Mouse (Mus musculus) neural tube, embryonic 14.5 days (tissue): ENCODE measurements around the gene Nop56. TPM values are rescaled to one million over a fixed set of nuclear protein-coding genes. Genes with fewer than 3 reads are reported as not detected.

Experiments
- ATAC-seq: fragments of 200-750 bp; cut with Nextera tagmentation; 2 replicates; pipeline ENCODE4 v1.8.0; 2017; ENCODE audit warnings: low read depth, mild to moderate bottlenecking, moderate TSS enrichment, moderate library complexity
- H3K27ac ChIP-seq: fragments of 300-500 bp; sonication (generic); 2 replicates; pipeline ENCODE4 v1.5.1; 2014; ENCODE audit warnings: low read depth, mild to moderate bottlenecking, control low read depth, low read length, moderate library complexity, mixed read lengths
- H3K27me3 ChIP-seq: fragments of 300-500 bp; sonication (generic); 2 replicates; pipeline ENCODE4 v1.6.1; 2014; ENCODE audit warnings: low read length; ENCODE audit not compliant: control insufficient read depth, insufficient read depth
- H3K36me3 ChIP-seq: fragments of 300-500 bp; sonication (generic); 2 replicates; pipeline ENCODE4 v1.6.1; 2014; ENCODE audit warnings: low read length, mixed read lengths; ENCODE audit not compliant: control insufficient read depth, insufficient read depth
- H3K4me1 ChIP-seq: fragments of 300-500 bp; sonication (generic); 2 replicates; pipeline ENCODE4 v1.6.1; 2014; ENCODE audit warnings: low read length; ENCODE audit not compliant: control insufficient read depth, insufficient read depth
- H3K4me2 ChIP-seq: fragments of 300-500 bp; sonication (generic); 2 replicates; pipeline ENCODE4 v1.6.1; 2014; ENCODE audit warnings: mild to moderate bottlenecking, low read depth, low read length, control low read depth
- H3K4me3 ChIP-seq: fragments of 300-500 bp; sonication (generic); 2 replicates; pipeline ENCODE4 v1.5.1; 2014; ENCODE audit warnings: low read depth, low read length, control low read depth, mixed read lengths
- H3K9ac ChIP-seq: fragments of 300-500 bp; sonication (generic); replicated peaks from 2 replicates; pipeline ENCODE4 v1.6.1; 2014; ENCODE audit warnings: low read depth, mild to moderate bottlenecking, control low read depth, low read length, mixed read lengths
- H3K9me3 ChIP-seq: fragments of 300-500 bp; sonication (generic); 2 replicates; pipeline ENCODE4 v1.6.1; 2016; ENCODE audit warnings: low read length; ENCODE audit not compliant: control insufficient read depth
- WGBS: fragments of 180-500 bp; shearing (Covaris S2); extraction: QIAGEN DNeasy Blood & Tissue Kit; methylation state at CpG from one replicate; pipeline ENCODE4 v1.1.7; 2014; 5-methylcytosine and 5-hydroxymethylcytosine counted together
- polyA plus RNA-seq: library from polyadenylated mRNA; unstranded; fragments of >200 nt; fragmentation: Nextera tagmentation; extraction: Ambion mirVana; gene quantifications from 2 replicates; pipeline ENCODE4 v1.2.1, GENCODE M21; 2014

The Nop56 gene
- polyA plus RNA-seq, 1 experiment from 2014 or later: 261 TPM

GRCm38 (mm10) chr2:130273732-130274131 is 498 bp upstream of the Nop56 start:
- peaks cover 29% of the 10 kb centered on the region for H3K36me3 ChIP-seq
- ATAC-seq: peak; percentile 41
- peaks cover 21% of the 10 kb centered on the region for H3K4me1 ChIP-seq
- H3K27me3 ChIP-seq: no peaks in the 10 kb centered on the region
- H3K9ac ChIP-seq: peak overlapping the region; percentile 89
- H3K4me3 ChIP-seq: peak overlapping the region; percentile 75
- H3K9me3 ChIP-seq: no peaks in the 10 kb centered on the region
- H3K27ac ChIP-seq: peak overlapping the region; percentile 91
- H3K4me2 ChIP-seq: peak overlapping the region; percentile 81
- WGBS: 1% methylated on average over 14 of the region's 14 CpGs

GRCm38 (mm10) chr2:130274862-130275261 is 632 bp downstream of the Nop56 start:
- peak overlapping the region; percentile 75 for H3K4me3 ChIP-seq
- H3K4me2 ChIP-seq: peak overlapping the region; percentile 83
- peak overlapping the region; percentile 67 for H3K9ac ChIP-seq
- H3K4me1 ChIP-seq: peaks cover 21% of the 10 kb centered on the region
- under 1% methylated on average over 10 of the region's 10 CpGs for WGBS
- H3K36me3 ChIP-seq: peaks cover 35% of the 10 kb centered on the region
- peak overlapping the region; percentile 91 for H3K27ac ChIP-seq
- no peak for ATAC-seq
- no peaks in the 10 kb centered on the region for H3K9me3 ChIP-seq
- H3K27me3 ChIP-seq: no peaks in the 10 kb centered on the region

- no peaks in the 10 kb centered on the region for H3K9me3 ChIP-seq
- no peak for ATAC-seq
- H3K4me2 ChIP-seq: peak overlapping the region; percentile 83
- peaks cover 21% of the 10 kb centered on the region for H3K4me1 ChIP-seq
- no peaks in the 10 kb centered on the region for H3K27me3 ChIP-seq
- H3K36me3 ChIP-seq: peaks cover 43% of the 10 kb centered on the region
- WGBS: 39% methylated on average over 6 of the region's 6 CpGs
- no peak overlapping the region for H3K27ac ChIP-seq
- peak overlapping the region; percentile 75 for H3K4me3 ChIP-seq
- H3K9ac ChIP-seq: peak overlapping the region; percentile 67; the same call in 1 of the 2 replicates
These were observed 1.4 kb downstream of the Nop56 start for GRCm38 (mm10) chr2:130275649-130276048.

GRCm38 (mm10) chr2:130279600-130280091 is 5.4 kb downstream of the Nop56 start:
- H3K9ac ChIP-seq: no peak overlapping the region
- H3K36me3 ChIP-seq: peaks cover 55% of the 10 kb centered on the region
- H3K27ac ChIP-seq: no peak overlapping the region
- no peak for ATAC-seq
- no peak overlapping the region for H3K4me3 ChIP-seq
- no peaks in the 10 kb centered on the region for H3K9me3 ChIP-seq
- WGBS: 37% methylated on average over 8 of the region's 8 CpGs
- H3K27me3 ChIP-seq: no peaks in the 10 kb centered on the region
- H3K4me2 ChIP-seq: no peak overlapping the region
- H3K4me1 ChIP-seq: peaks cover 25% of the 10 kb centered on the region

GRCm38 (mm10) chr2:130280224-130280623 is 6.0 kb downstream of the Nop56 start:
- no peak overlapping the region for H3K4me2 ChIP-seq
- H3K9me3 ChIP-seq: no peaks in the 10 kb centered on the region
- no peak overlapping the region for H3K9ac ChIP-seq
- no peak for ATAC-seq
- WGBS: 75% methylated on average over 7 of the region's 7 CpGs
- H3K4me3 ChIP-seq: no peak overlapping the region
- H3K27ac ChIP-seq: no peak overlapping the region
- H3K4me1 ChIP-seq: peaks cover 22% of the 10 kb centered on the region
- H3K27me3 ChIP-seq: no peaks in the 10 kb centered on the region
- peaks cover 55% of the 10 kb centered on the region for H3K36me3 ChIP-seq

- Histone ChIP-seq H3K4me2 (no peak overlapping the region), H3K36me3 (peaks cover 51% of the 10 kb centered on the region), H3K9me3 (no peaks in the 10 kb centered on the region), H3K27ac (no peak overlapping the region), H3K9ac (no peak overlapping the region), H3K27me3 (no peaks in the 10 kb centered on the region), H3K4me1 (peaks cover 16% of the 10 kb centered on the region), H3K4me3 (no peak overlapping the region)
- 67% methylated on average over 4 of the region's 4 CpGs for WGBS
- no peak for ATAC-seq
These were observed 6.6 kb downstream of the Nop56 start for GRCm38 (mm10) chr2:130280818-130281217.

GRCm38 (mm10) chr2:130283854-130284654 is 9.8 kb downstream of the Nop56 start, which contains the start of gene Idh3b:
TSS of gene Idh3b (minus strand) at chr2:130284547.
- no peaks in the 10 kb centered on the region for H3K27me3 ChIP-seq
- H3K9ac ChIP-seq: peak within 1 kb of the TSS; percentile 82
- no peak within 1 kb of the TSS for H3K27ac ChIP-seq
- peak within 1 kb of the TSS; percentile 83 for H3K4me3 ChIP-seq
- peak within 1 kb of the TSS; percentile 75 for H3K4me2 ChIP-seq
- H3K36me3 ChIP-seq: peaks cover 26% of the 10 kb centered on the region
- H3K9me3 ChIP-seq: no peaks in the 10 kb centered on the region
- ATAC-seq: peak; percentile 92
- H3K4me1 ChIP-seq: peaks cover 10% of the 10 kb centered on the region
- WGBS: under 1% methylated on average over 51 of the region's 51 CpGs

GRCm38 (mm10) chr2:130289086-130289485 is 14.9 kb downstream of the Nop56 start:
- Histone ChIP-seq H3K4me2 (no peak overlapping the region), H3K9me3 (no peaks in the 10 kb centered on the region), H3K27me3 (no peaks in the 10 kb centered on the region), H3K27ac (no peak overlapping the region), H3K4me1 (no peaks in the 10 kb centered on the region), H3K4me3 (no peak overlapping the region), H3K9ac (no peak overlapping the region), H3K36me3 (no peaks in the 10 kb centered on the region)
- 70% methylated on average over 4 of the region's 4 CpGs for WGBS
- ATAC-seq: no peak

GRCm38 (mm10) chr2:130291434-130291833 is 17.2 kb downstream of the Nop56 start:
- peak; percentile 36; the same call in 1 of the 2 replicates for ATAC-seq
- H3K36me3 ChIP-seq: no peaks in the 10 kb centered on the region
- peaks cover 11% of the 10 kb centered on the region for H3K4me1 ChIP-seq
- no peak overlapping the region for H3K27ac ChIP-seq
- no peaks in the 10 kb centered on the region for H3K27me3 ChIP-seq
- no peaks in the 10 kb centered on the region for H3K9me3 ChIP-seq
- no peak overlapping the region for H3K9ac ChIP-seq
- H3K4me3 ChIP-seq: no peak overlapping the region
- H3K4me2 ChIP-seq: no peak overlapping the region
- WGBS: 16% methylated on average over 8 of the region's 8 CpGs
